Mouse (Mus musculus): Measurements from ENCODE around the gene Slc23a3.

DNA sequence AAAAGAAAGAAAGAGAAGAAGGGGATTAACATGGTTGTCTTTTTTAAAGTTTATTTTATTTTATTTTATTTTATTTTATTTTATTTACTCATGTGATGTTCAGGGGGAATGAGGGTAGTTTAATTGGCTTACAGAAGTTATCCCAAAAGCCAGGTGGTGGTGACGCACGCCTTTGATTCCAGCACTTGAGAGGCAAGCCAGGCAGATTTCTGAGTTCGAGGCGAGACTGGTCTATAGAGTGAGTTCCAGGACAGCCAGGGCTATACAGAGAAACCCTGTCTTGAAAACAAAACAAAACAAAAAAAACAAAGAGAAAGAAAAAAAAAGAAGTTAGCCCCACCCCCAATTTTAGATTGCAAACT is 26.5 kb upstream of the Slc23a3 start:
- TF ChIP-seq CTCF (IDR thresholded peaks at IDR 0.05; ENCODE audit: low read depth, low read length) (no peak), POLR2A (IDR thresholded peaks at IDR 0.05; ENCODE audit: extremely low read depth, insufficient read depth, low read length) (no peak)

Data from liver, adult 2 months (tissue).